Mouse (Mus musculus) thymus, adult 18-20 months (tissue): ENCODE measurements around the gene Ap4b1.
"Not testable (repeated sequence)": the region's sequence is repeated elsewhere in the genome, so short reads cannot be mapped to it uniquely, and the experiment has no call there.

Source experiments
- DNase-seq, 2 experiments: peaks; one replicate each; pipeline ENCODE4 v3.0.0; 2022; ENCODE audit warnings: mixed read lengths in 2 of 2

The Ap4b1 gene

DNA sequence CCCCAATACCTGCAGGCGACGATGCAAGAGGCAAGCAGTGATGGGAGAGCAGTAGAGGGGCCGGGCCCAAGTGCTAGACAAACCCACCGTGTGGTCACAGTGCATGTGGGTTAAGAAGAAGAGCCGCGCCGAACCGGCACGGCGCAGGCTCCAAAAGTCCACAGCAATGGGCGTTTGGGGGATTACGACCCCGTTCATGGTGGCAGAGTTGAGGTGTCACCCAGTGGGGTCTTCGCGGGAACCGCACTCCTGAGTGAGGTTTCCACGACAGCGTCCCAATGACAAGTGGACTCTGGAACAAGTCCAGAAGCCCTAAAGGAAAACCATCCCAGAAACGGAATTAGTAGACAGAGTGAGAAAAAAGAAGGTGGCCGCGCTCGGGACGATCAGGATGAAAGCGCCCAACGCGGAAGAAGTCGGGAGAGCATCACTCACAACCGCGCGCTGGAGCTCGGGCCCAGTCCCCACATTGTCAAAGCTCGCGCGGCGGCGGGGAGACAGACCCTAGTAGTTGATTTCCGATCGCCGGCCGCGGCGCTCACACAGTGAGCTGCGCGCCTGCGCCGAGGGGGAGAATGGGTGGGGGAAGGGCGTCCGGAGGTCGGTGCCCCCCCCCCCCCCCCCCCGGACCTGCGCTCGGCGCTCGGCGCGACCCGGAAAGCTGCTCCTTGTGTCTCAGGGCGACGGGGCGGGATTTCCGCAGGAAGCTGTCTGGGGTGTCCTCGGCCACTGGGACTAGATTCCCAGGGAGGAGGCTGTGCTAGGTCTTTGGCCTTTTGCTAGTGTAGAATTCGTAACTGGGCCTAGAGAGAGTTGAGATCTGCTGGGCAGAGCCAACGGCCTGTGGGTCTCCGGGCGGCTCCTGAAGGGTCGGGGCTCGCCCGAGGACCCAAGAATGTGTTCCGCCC lies at the start of gene Ap4b1, which contains the start of the genes Dclre1b and Gm43064:
Ap4b1 (plus strand) TSS at position 630 of the 908 bp plus-strand sequence.
Dclre1b (minus strand) TSS at position 554 of the 908 bp plus-strand sequence.
Gm43064 (plus strand) TSS at position 683 of the 908 bp plus-strand sequence.
- DNase-seq, result peak; percentile 85 to 87

DNA sequence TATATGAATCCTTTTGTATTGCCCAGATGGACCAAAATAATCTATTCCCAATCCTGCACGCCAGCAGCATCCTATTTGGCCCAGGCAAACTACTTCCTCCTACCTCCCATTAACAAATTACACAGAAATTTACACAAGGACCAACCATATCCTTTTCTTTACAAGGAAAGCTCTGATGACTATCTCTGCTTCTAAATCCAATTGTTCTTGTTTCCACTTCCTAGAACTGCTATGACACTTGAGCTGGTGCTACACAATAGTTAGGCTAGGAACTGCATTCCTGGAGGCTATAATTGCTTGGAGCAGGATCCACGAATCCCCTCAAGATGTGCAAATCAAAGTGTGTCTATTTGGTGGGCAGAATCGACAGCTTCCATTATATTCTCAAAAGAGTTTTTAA lies 42.5 kb upstream of the Ap4b1 start:
- DNase-seq, result no peak

DNA sequence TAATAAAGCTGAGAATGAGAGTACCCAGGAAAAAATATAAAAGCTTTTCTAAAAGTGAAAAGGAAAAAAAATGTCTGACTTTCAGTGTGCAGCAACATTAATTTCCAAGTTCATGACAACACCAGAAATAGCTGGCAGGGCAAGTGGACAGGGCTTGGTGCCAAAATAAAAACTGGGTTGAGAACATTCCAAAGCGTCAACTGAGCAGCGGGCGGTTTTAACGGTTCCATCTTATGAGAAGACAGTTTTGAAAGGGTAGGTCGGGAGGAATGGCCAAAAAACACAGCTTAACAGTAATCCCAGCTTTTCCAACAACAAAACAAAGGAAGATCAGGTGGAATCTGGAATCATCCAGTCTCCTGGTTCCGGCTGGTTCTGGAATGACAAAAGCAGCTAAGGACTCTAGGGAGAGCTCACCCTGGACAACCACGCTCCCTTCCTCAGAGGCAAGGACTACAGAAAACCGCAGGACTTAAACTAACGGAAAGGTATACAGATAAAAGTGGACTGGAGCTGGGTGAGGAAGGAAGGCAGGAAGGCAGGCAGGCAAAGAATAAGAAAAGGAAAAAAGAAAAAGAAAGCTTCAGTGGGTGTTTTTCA lies 37.7 kb upstream of the Ap4b1 start:
- DNase-seq, result no peak

DNA sequence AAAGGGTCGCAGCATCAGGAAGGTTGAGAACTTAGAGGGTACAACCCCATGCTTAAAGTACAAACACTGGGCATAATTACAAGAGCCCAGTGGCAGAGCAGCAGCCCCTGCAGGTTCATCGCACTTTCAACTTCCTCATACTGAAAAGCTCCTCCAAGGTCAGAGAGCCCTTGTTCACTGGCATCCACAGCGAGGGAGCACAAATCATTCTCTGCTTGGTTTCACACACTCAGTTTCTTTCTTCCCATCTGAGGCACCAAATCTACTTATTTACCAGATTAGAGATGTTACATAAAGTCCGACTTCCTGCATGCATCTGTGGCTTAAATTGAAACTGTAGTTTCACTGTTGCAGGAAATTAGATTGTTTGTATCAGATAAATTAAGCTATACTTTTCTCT lies 36.5 kb upstream of the Ap4b1 start:
- no peak for DNase-seq

DNA sequence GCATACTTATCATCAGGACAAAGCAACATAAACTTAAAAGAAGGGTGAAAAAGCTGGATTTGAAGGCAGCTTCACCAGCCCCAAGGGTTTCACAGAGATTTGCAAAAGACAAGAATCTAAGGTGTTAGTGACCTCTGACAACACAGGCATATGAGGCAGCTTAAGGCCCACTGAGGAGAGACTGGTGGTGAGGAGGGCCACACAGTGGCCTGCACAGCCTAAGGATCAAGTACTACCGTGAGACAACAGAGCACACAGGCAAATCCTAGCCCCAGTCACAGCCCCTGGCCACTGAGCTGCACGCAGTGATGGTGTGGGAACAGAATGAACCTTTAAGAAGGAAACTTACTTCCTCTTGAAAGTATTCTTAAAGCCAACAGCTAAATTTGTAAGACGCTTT lies 35.8 kb upstream of the Ap4b1 start:
- no peak for DNase-seq

DNA sequence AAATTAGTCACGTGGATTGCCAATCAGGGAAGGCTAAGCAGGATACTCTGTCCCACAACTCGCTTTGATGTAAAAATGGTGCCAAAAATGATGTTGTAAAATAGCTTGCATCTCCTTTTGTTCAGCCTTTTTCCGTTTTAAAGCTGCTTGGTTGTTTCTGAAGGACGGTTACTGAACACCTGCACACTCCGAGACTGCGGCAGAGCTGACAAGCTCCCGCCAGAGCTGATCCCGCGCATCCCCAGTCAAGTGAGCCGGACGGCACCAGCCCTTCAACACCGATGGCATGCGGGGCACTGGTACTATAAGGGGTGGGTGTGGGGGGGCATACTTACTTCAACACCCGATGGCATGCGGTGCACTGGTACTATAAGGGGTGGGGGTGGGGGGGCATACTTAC lies 35.3 kb upstream of the Ap4b1 start:
- DNase-seq, result peak; percentile 54 to 68

DNA sequence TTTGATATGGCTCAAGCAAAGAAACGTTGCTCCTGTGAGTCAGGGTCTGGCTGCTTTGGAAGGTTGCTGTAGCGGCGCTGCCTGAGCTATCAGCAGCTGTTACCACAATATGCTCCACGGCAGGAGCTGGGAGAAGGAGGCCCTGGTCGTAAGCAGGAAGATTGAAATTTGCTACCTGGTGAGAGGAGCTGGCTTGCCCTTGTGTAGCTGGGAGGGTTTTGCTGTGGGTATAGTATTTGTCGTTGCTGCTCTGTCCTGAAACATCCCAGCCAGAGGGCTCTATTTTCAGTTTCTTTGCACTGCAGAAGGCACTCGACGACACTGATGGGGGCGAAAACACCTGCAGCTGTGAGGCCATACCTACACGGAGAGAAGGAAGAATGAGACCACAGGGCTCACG lies 31.4 kb upstream of the Ap4b1 start:
- DNase-seq, result peak; percentile 46 to 70

DNA sequence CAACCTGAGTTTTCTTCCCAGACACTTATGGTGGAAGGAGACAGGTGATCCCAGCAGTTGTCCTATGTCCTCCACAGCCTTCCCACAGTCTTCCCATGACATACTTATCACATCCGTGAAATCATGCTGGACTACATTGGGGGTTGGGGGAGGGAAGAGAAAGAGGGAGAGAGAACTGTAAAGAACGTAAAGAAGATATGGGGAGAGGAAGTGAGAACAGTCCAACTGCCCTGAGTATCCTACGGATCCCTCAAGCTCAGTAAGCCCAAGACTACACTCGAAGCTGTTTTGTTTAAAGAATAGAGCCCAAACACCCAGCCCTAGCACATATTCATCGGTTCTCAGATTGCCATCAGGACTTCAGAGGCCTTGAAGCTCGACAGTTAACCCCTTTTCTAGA lies 30.7 kb upstream of the Ap4b1 start:
- no peak for DNase-seq

DNA sequence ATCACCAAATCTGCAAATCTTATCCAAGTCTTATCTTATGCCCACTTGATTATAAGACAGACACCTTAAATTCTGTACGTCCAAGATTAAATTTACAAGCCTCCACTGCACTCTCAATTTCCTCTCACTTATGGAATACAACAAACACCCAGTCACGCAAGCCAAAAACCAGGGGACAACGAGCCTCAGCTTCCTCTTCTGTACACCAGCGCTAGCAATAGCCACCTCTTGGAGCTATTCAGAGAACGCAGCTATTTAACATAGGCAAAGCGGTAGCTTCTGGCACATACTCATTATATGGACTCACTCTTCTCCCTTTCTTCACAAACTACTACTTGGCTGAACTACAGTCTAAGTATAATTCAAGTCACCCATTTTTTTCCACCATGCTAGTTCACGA lies 30.1 kb upstream of the Ap4b1 start:
- DNase-seq, result no peak

DNA sequence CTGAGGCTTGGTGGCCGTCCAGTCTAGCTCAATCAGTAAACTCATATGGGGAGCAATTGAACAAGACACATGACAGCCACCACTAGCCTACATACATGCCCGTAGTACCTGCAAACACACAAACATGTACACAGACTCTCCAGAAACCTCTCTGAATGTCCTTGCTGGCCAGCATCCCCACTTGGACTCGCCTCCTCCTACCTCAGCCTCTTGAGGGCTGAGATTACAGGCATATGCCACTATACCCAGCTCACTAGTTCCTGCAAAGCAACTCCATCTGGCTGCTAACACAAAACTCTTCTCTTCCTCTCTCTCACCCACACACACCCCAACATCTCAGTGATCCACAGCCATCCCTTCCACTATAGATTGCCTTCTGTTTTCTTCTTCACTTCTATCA lies 29.0 kb upstream of the Ap4b1 start:
- DNase-seq, result no peak

DNA sequence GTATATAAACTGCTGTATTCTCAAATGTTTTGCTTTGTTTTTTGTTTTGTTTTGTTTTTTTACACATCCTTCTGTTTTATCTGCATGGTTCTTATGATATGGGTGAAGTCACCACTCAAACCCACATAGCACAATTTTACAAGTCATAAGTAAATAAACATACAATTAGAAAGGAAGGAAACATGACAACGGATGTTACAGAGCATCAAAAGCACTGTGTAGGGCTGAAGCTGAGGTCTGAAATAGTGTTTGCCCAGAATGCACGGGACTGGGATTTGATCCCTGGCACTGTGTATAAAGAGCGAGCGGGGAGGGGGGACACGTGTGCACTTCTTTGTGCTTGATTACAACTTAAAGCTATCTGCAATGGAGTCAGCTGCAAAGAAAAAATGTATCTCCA lies 28.5 kb upstream of the Ap4b1 start:
- no peak for DNase-seq

DNA sequence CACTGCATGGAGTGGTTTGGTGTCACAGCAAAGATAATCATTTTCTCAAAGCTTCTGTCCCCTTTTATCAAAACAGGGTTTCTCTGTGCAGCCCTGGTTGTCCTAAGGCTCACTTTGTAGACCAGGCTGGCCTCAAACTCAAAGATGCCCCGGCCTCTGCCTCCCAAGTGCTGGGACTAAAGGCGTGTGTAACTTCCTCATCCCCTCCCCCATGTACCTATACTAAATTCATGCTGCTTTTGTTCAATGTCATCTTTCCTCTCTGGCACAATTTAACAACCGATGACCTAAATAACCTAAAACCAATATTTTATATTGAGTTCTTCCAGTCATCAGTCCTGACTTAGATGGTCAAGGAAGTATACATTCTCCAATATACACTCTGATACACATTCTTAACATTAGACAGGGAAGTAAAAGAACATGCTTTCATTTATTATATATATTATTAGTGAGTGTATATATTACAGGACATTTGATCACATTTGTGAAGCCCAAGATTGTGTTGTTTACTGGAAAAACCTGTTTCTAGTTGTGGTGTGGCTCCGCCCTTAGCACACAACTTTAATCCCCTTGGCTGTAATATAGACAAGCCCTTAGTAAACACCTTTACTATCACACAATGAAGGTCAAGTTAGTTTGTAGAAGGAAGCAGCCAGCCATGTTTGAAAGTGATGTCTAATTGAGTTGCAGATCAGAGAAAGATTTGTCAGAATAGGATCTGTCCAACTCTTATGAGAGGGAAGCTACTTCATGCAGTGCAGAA lies 26.3 kb upstream of the Ap4b1 start:
- DNase-seq, result no peak

DNA sequence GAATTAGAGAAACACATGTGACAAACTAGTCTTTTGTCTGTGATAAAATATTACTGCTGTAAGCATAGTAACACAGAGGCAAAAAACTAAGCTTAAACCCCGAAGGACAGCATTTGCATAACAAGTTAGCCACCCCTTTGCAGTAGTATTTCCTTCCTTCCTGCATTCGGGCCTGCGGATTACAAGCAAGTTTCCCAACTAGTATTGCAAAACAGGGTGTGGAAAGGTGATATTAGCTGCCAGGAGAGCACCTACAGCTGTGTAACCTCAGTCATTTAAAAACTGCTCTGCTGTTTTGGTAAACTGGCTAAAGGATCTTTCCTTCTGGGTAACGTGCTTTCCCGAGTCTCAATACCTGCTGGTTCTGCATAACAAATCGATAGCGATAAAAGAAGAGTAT lies 22.1 kb upstream of the Ap4b1 start:
- no peak for DNase-seq

DNA sequence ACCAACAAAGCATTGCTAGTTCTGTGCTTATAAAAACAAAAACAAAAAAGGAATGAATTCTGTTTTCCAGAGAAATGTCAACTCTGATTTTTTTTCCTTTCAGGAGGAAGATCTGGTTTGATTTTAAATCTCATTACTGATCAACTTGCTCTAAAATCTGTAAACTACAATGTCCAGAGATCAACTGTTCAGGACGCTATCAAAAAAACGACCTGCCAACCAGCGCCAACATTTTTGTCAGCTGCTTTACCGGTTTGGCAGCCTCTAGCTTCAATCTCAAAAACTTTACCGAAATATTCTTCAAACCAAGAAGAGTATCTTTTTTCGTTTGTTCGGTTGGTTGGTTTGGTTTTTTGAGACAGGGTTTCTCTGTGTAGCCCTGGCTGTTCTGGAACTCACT lies 20.2 kb upstream of the Ap4b1 start:
- no peak for DNase-seq

DNA sequence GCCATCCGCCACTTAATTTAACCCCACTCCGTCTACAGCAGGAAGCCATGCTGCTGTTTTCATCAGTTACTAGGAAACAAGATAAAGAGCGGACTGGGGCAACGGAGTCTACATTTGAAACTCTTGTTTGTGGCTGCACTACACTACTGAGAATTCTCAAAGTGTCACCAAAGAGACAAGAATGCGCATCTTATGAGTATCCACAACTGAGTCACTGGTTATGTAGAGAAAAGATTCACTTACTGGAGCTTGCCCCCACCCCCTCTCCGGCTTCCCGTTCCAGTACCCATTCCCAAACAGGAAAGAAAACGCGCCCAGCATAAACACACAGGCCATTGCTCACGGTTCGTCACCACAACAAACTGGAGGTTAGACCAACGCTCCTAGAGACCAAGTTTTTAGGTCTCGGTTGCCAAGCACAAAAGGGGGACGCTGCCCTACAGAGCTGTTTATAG lies 19.4 kb upstream of the Ap4b1 start:
- DNase-seq, result peak in 1 of 2 experiments; percentile 9

DNA sequence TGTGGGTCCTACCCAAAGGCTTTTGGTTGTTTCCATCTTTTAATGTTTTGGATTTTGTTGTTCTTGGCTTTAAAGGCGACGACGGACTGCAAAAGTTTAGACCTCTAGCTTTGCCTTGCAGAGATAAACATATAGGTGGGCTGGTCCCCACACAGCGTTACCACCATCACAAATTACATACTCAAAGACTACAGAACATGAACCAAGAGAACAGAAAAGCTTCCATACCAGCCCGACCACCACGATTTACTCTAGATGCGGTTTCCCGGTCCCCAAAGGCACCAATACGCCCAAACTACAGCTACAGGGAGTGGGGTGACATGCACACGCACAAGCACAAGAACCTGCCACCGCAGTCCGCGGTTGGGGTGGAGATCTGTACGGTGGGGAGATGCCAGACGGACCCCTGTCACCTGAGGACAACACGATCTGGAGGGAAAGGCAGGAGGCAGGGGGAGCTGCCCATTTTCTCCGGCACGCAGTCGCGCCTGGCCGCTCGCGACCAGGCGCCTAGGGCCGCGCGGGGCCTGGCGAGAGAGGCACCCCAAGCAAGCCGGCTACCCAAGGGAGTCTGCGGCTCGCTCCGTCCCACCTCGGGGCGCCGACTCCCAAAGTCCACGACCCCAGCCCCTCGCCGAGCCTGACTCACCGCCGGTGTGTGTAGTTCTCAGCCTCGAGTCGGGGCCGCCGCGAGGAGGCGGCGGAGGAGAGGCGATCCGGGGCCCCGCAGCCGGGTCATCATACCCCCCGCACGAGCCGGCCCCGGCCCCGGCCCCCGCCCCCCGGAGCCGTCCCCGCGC lies 18.8 kb upstream of the Ap4b1 start:
- DNase-seq, result peak in 1 of 2 experiments; percentile 37

DNA sequence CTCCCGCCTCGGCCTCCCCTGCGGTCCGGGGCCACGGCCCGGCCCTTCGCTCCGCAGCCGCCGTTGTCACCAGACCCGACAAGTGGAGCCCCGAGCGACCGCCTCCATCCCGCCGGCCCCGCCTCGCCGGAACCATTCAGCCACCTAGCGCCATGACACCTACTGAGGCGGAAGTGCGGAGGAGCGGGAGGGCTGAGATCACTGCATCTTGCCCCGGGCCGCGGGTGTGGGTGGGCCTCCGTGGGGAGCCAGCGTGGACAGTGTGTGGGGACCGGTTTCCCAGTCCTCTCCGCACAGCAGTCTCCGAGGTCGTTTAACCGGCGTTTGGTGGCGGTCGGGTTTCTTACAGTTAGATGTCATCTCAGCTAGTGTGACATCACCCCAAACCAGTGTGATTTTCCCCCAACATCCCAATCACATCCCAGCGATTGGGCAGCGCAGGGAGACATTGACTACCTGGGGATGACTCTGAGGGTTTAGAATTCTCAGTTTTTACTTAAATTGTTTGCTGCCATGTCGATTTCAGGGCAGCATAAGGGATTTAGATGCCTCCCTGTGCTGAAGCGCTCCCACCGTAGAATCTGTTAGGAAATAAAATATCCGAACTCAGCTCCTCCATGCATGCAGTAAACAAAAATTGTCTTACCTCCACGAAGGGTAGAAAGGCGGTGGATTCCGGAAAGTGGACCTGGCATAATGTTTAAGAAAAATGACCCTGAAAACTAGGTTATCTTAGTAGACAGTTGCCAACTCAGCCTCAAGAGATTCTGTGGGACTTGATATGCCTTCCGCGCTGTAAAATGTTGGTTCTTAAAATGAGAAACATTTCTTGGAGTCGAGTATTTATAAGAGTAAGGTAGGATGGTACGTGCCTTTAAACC lies 17.9 kb upstream of the Ap4b1 start, which contains the start of gene Hipk1:
Hipk1 (minus strand) TSS at position 334 of the 881 bp plus-strand sequence.
- DNase-seq, result peak; percentile 92 to 93

DNA sequence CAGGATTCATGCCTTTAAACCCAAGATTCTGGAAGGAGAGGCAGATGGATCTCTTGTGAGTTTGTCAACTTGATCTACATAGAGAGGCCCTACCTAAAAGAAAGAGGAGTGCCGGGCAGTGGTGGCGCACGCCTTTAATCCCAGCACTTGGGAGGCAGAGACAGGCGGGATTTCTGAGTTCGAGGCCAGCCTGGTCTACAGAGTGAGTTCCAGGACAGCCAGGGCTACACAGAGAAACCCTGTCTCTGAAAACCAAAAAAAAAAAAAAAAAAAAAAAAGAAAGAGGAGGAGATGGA lies 17.3 kb upstream of the Ap4b1 start:
- DNase-seq, result not testable (repeated sequence)

DNA sequence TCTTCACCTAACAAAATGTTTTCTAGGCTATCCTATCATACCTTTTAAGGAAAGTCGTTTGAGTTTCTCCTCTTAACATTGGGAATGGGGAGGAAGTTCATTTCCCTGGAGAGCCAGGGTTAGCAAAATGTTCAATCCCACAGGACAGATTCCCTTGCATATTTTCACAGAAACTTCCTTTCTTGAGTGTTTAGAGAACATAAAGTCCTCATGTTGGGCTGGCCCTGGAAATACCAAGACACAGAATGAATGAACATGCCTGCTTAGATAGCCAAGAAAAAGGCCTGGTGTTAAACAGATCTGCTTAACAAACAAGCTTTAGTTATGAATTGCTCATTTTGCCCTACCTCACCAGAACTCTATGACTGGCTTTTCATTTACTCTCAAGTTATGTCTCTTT lies 16.8 kb upstream of the Ap4b1 start:
- no peak for DNase-seq

DNA sequence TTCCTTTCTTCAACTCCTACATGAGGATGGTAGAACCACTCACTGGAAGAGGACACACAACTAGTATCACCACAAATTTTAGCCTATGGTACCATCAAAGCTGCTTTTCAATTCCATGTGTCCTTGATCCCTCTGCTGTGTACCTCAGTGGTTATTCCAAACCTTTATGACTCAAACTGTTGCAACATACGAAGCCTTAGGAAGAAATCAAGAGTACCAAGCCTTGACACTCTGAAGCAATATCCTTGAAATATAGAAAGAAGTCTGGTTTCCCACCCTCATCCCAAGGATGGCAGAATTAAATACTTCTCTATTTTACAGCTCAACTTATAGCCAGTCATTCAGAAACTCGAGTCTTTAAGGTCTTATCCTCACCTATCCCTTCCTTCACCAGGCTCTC lies 12.9 kb upstream of the Ap4b1 start:
- no peak for DNase-seq

DNA sequence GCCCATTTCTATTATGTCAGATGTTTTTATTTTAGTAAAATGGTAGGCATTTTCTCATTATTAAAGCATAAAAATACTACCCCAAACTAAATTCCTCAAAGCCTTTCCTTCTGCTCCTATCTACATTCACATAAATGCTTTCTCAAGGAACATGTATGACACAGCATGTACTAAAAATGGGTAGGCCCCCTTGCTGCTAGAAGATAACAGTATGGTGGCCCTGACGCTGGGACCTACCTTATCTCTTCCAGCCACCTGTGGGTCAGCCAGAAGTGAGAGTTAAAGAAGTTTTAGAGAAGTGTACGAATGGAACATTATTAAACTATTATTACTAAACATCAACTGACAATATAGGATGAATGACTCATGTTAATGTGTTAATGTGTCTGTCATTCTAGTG lies 9.8 kb upstream of the Ap4b1 start:
- DNase-seq, result no peak
